Mouse (Mus musculus) liver, embryonic 13.5 days (tissue): ENCODE measurements at regions not wholly inside any gene's neighbourhood (a gene's known extent, or its start where the extent isn't known, plus 50 kb on each side); places are given as distances from the start of the nearest gene placed in this dataset.

Experiments
- ATAC-seq: fragments of 200-750 bp; cut with Nextera tagmentation; 2 replicates; pipeline ENCODE4 v1.8.0; 2017; ENCODE audit warnings: low read depth, mild to moderate bottlenecking, moderate number of reproducible peaks, moderate library complexity
- DNase-seq: peaks from one replicate; pipeline ENCODE4 v3.0.0; 2022
- H3K27ac ChIP-seq: fragments of 300-500 bp; sonication (generic); 2 replicates; pipeline ENCODE4 v1.5.1; 2015; ENCODE audit warnings: moderate library complexity, mild to moderate bottlenecking, inconsistent platforms
- H3K27me3 ChIP-seq: fragments of 300-500 bp; sonication (generic); 2 replicates; pipeline ENCODE4 v1.6.1; 2015; ENCODE audit warnings: mild to moderate bottlenecking, inconsistent platforms
- H3K36me3 ChIP-seq: fragments of 300-500 bp; sonication (generic); 2 replicates; pipeline ENCODE4 v1.6.1; 2015; ENCODE audit warnings: mild to moderate bottlenecking, inconsistent platforms
- H3K4me1 ChIP-seq: fragments of 300-500 bp; sonication (generic); replicated peaks from 2 replicates; pipeline ENCODE4 v1.6.1; 2015; ENCODE audit warnings: inconsistent platforms
- H3K4me2 ChIP-seq: fragments of 300-500 bp; sonication (generic); 2 replicates; pipeline ENCODE4 v1.6.1; 2015; ENCODE audit warnings: inconsistent platforms, mild to moderate bottlenecking, moderate library complexity
- H3K4me3 ChIP-seq: fragments of 300-500 bp; sonication (generic); replicated peaks from 2 replicates; pipeline ENCODE4 v1.5.1; 2015; ENCODE audit warnings: mild to moderate bottlenecking, inconsistent platforms
- H3K9ac ChIP-seq: fragments of 300-500 bp; sonication (generic); 2 replicates; pipeline ENCODE4 v1.6.1; 2015; ENCODE audit warnings: mild to moderate bottlenecking, inconsistent platforms
- H3K9me3 ChIP-seq: fragments of 300-500 bp; sonication (generic); replicated peaks from 2 replicates; pipeline ENCODE4 v1.6.1; 2016; ENCODE audit warnings: inconsistent platforms
- WGBS: fragments of 180-500 bp; shearing (Covaris S2); methylation state at CpG from one replicate; pipeline ENCODE4 v1.1.7; 2015; ENCODE audit not compliant: insufficient replicate concordance; 5-methylcytosine and 5-hydroxymethylcytosine counted together

DNA sequence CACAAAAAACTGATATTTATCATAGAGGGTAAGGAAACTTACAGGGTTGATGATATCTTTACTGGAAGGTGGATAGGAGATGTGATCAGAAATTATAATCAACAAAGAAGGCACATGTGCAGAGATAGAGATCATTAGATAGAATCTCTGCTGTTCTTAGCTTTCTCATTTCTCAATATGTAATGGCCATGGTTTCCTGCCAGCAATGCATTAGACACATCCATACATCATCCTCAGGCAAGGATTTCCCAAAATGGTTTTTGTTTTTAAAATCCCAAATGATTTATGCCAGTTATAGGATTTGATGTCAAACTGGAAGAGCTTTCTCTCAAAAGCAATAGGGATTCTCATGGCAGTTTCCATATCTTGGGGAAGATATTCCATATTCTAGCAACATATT, 52.0 kb upstream of the C030005K15Rik start:
- H3K9ac ChIP-seq = no peak overlapping the region
- ATAC-seq = no peak
- H3K4me3 ChIP-seq = no peak overlapping the region
- H3K27me3 ChIP-seq = no peaks in the 10 kb centered on the region
- H3K4me2 ChIP-seq = no peak overlapping the region
- no peak for DNase-seq
- H3K36me3 ChIP-seq = no peaks in the 10 kb centered on the region
- no peaks in the 10 kb centered on the region for H3K4me1 ChIP-seq
- no peaks in the 10 kb centered on the region for H3K9me3 ChIP-seq
- H3K27ac ChIP-seq = no peak overlapping the region

DNA sequence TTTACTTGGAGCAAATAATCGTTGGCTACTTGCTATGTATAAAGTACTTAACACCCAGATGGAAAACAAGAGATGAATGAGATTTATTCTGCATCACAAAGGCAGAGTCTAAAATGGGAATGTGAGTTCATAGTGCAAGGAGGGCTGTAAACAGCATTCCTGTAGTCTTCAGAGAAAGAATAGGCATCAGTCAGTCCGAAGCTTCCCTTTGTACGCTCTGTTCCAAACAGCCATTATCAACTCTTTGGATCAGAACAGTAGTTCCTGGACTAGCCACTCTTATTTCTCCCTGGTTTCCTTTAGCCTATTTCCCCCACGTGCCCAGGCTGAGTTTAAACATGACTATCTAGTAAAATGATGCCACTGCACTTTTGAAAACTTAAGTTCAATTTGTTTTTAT, 52.8 kb upstream of the C030005K15Rik start:
- no peak overlapping the region for H3K9ac ChIP-seq
- H3K4me3 ChIP-seq = no peak overlapping the region
- no peak overlapping the region for H3K27ac ChIP-seq
- DNase-seq (no peak), ATAC-seq (no peak)
- no peaks in the 10 kb centered on the region for H3K9me3 ChIP-seq
- H3K4me1 ChIP-seq = no peaks in the 10 kb centered on the region
- no peak overlapping the region for H3K4me2 ChIP-seq
- H3K36me3 ChIP-seq = no peaks in the 10 kb centered on the region
- no peaks in the 10 kb centered on the region for H3K27me3 ChIP-seq
- 45% methylated on average over 4 of the region's 4 CpGs for WGBS

DNA sequence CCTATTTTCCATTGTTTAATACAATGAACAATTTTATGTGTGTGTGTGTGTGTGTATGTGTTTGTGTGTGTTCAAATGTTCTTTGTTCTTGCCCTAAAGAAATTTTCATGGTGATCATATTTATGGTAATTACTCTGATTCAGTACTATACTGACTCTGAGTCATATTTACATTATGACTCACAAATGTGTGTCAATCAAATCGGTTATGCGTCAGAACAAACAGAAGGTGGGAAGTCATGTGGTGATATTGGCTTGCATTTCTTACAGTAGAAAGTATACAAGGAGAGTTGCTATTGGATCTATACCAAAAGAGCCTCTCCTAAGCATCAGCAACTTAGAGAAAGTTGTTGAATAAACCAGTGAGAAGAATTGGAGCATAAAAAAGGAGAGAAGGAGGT, 67.2 kb upstream of the C030005K15Rik start:
- Histone ChIP-seq H3K36me3 (no peaks in the 10 kb centered on the region), H3K27me3 (no peaks in the 10 kb centered on the region), H3K9ac (no peak overlapping the region), H3K4me3 (no peak overlapping the region), H3K4me1 (no peaks in the 10 kb centered on the region), H3K27ac (no peak overlapping the region), H3K4me2 (no peak overlapping the region), H3K9me3 (no peaks in the 10 kb centered on the region)
- 69% methylated on average over 2 of the region's 2 CpGs for WGBS
- ATAC-seq (no peak), DNase-seq (no peak)

DNA sequence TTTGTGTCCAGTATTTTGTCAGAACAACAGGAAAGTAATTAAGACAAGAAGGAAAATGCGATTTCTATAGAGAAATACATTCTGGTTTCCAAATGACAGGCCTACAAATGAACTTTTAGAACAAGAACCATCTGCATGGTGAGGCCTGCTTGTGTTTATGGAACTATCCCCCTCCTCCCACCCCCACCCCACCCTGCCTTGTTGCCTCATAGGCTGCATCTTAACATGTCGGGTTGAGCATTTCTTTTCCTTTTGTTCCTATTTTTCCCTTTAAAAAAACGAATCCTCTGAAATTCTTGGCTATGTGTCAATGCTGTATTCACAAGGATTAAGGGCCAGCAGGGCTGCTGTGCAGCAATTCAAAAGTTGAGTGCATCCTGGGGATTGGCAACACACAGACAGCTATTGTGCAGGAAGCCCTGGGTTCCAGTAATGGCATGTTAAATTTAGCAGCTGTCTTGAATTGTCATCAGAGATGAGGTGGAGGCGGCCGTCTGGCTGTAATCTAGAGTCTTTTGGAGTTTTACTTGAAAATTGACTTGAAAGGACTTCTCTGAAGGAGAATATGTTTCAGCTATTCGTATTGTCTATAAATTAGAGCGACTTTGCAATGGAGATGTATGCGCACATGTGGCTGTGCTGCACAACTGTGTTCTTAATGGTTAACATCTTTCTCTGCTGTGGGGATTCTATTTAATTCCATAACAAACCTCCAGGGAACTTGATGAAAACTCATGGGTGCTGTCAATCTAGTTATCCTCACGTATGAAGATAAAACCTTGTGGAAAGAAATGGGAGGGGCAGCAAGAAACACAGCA, 75.1 kb upstream of the C030005K15Rik start:
- no peak for ATAC-seq
- 51% methylated on average over 9 of the region's 9 CpGs for WGBS

DNA sequence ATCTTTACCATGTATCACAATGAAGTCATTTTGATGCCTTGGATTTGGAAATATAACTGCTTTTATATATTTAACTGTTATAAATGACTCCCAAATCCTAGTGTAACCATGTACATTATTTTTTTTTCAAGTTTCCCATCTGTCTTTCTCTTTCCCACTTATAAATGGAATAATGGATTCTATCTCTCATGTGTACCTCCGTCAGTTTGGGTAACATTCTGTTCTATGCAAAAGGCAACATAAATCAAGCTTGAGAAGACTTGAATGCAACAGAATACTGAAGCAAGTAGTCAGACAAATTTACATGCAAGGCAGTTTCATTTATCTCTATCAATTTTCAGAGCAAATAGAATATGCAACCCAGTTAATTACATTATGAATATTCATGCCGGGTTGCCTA, 81.4 kb upstream of the C030005K15Rik start:
- ATAC-seq = no peak
- DNase-seq = no peak
- no peaks in the 10 kb centered on the region for H3K4me1 ChIP-seq
- H3K9me3 ChIP-seq = no peaks in the 10 kb centered on the region
- WGBS = 74% methylated on average over 2 of the region's 2 CpGs
- H3K27ac ChIP-seq = no peak overlapping the region
- H3K4me2 ChIP-seq = no peak overlapping the region
- no peak overlapping the region for H3K4me3 ChIP-seq
- no peaks in the 10 kb centered on the region for H3K36me3 ChIP-seq
- no peaks in the 10 kb centered on the region for H3K27me3 ChIP-seq
- no peak overlapping the region for H3K9ac ChIP-seq

More for the DNA sequence above, 75.1 kb upstream of the C030005K15Rik start:
- Histone ChIP-seq H3K4me2 (no peak overlapping the region), H3K9me3 (no peaks in the 10 kb centered on the region), H3K4me1 (no peaks in the 10 kb centered on the region), H3K9ac (no peak overlapping the region), H3K36me3 (no peaks in the 10 kb centered on the region), H3K27ac (no peak overlapping the region), H3K27me3 (no peaks in the 10 kb centered on the region), H3K4me3 (no peak overlapping the region)
- DNase-seq = no peak

DNA sequence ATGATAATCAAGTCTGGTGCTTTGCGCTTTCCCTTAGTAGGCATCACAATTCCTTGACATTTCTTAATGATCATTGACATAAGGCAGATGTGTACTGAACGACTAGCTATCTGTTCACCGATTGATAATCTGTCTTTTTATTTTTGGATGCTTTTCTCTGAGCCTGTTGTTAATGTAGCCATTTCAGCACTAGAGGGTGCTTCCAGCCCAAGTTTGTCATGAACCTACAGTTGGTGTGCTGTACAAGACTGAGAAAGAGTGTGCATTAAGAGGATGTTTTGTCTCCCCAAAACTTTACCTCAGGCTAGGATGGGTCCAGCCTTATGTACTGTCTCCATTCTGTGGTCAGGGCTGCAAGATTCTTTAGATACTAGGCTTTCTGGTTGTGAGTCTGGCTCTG, 116.0 kb upstream of the C030005K15Rik start:
- DNase-seq = no peak

DNA sequence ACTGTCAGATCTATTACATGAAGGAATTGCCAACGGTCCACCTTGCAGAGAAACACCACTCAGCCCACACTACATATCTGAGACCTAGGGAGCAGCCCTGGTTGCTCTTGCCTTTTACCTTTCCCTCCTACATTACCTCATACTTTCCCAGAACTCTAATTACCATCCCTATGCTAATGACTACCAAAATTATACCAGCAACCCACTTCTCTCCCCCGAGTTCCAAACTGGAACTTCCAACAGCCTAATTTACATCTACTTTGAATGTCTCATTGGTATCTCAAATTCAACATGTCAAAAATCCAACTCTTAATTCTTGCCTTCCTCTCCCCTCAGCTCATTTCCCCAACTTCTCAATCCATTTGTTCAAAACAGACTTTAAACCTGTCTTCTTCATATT, 124.9 kb upstream of the C030005K15Rik start:
- Histone ChIP-seq H3K27me3 (no peaks in the 10 kb centered on the region), H3K9me3 (no peaks in the 10 kb centered on the region), H3K4me2 (no peak overlapping the region), H3K4me3 (no peak overlapping the region), H3K9ac (no peak overlapping the region), H3K27ac (no peak overlapping the region), H3K4me1 (no peaks in the 10 kb centered on the region), H3K36me3 (no peaks in the 10 kb centered on the region)
- WGBS = 53% methylated on average over 2 of the region's 2 CpGs
- no peak for DNase-seq
- no peak for ATAC-seq

More for the DNA sequence above, 116.0 kb upstream of the C030005K15Rik start:
- no peak overlapping the region for H3K27ac ChIP-seq
- no peaks in the 10 kb centered on the region for H3K27me3 ChIP-seq
- no peaks in the 10 kb centered on the region for H3K36me3 ChIP-seq
- no peak overlapping the region for H3K4me3 ChIP-seq
- H3K9ac ChIP-seq = no peak overlapping the region
- H3K4me2 ChIP-seq = no peak overlapping the region
- H3K9me3 ChIP-seq = no peaks in the 10 kb centered on the region
- no peak for ATAC-seq
- H3K4me1 ChIP-seq = no peaks in the 10 kb centered on the region
- 73% methylated on average over 3 of the region's 3 CpGs for WGBS

DNA sequence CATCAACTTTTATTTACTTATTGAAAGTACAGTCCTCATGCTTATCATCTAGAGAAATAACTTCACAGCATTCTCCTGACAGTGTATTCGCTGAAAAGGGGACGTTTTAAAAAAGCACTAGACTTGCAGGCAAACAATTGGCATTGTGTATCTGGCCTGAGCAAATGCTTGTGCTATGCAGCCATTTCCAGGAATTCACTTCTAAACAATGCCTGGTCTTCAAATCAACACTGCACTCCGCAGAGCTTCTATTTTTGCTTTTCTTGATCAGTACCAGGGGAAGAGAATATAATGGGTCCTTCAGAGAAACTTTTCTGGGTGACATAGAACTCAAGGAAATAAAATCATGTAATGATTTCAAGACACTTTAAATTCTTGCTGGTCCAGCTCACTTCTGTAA, 150.5 kb upstream of the C030005K15Rik start:
- WGBS = 19% methylated on average over 3 of the region's 3 CpGs
- DNase-seq (no peak), ATAC-seq (no peak)

DNA sequence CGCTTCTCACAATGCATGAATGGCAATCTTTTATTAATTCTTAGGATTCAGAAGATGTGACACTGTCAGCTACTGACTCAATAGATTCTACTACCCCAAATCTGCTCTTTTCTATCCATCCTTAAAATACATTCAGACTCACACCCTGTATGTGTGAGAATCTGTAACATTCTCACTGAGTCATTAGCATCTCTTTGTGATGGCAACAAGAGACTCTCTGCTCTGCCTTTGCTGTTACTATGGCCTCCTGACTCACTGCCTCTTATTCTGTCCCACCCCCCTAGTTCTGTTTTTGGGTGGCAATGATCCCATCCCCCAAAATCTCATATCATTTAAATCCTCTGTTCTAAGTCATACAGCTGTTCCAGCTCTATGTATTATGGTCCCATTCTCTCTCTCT, 159.5 kb upstream of the C030005K15Rik start:
- Histone ChIP-seq H3K9me3 (no peaks in the 10 kb centered on the region), H3K36me3 (no peaks in the 10 kb centered on the region), H3K4me2 (no peak overlapping the region), H3K4me1 (no peaks in the 10 kb centered on the region), H3K4me3 (no peak overlapping the region), H3K27ac (no peak overlapping the region), H3K9ac (no peak overlapping the region), H3K27me3 (no peaks in the 10 kb centered on the region)
- no peak for ATAC-seq
- no peak for DNase-seq
- WGBS = 68% methylated on average over 1 of the region's 1 CpGs

More for the DNA sequence above, 150.5 kb upstream of the C030005K15Rik start:
- Histone ChIP-seq H3K4me1 (no peaks in the 10 kb centered on the region), H3K4me2 (no peak overlapping the region), H3K27me3 (no peaks in the 10 kb centered on the region), H3K9me3 (no peaks in the 10 kb centered on the region), H3K4me3 (no peak overlapping the region), H3K27ac (no peak overlapping the region), H3K36me3 (no peaks in the 10 kb centered on the region), H3K9ac (no peak overlapping the region)

DNA sequence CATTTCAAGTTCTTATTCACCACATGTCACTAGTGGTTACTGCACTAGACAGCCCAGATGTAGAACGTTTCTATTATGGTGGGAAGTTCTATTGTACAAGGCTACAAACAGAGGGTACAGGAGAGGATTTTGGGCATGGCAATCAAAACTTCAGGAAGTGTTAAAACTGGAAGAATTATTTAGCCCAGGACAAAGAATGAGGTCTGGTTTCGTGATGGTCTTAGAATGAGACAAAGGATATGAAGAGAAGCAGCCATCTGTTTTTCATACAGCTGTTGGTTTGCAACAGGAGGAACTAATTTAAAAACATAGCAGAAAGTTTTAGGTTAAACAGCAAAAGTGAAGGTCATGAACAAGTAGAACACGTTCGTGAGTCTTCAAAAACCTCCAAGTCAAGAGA, 179.2 kb upstream of the C030005K15Rik start:
- Histone ChIP-seq H3K4me1 (no peaks in the 10 kb centered on the region), H3K4me3 (no peak overlapping the region), H3K9me3 (no peaks in the 10 kb centered on the region), H3K4me2 (no peak overlapping the region), H3K36me3 (no peaks in the 10 kb centered on the region), H3K27me3 (no peaks in the 10 kb centered on the region), H3K9ac (no peak overlapping the region), H3K27ac (no peak overlapping the region)
- ATAC-seq (no peak), DNase-seq (no peak)
- WGBS = 58% methylated on average over 4 of the region's 4 CpGs

DNA sequence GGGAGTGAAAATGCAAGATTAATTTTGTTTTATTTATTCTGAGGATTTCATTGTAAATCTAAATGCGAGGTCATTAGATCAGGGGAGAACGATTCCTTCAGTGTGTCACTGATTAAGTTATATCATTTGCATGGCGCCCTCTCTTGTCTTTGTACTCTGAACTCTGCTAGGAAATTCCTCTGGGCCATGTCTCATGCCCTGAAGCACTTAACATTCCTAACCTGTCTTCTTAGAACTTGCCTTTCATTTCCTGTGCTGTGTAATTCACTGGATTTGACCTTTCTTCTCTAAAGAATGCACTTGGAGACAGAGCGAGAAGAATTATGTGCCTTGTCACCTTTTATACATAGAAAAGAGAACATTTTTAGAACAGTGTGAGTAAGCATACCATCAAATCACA, 199.0 kb upstream of the C030005K15Rik start:
- Histone ChIP-seq H3K9me3 (no peaks in the 10 kb centered on the region), H3K9ac (no peak overlapping the region), H3K4me1 (no peaks in the 10 kb centered on the region), H3K4me3 (no peak overlapping the region), H3K36me3 (no peaks in the 10 kb centered on the region), H3K4me2 (no peak overlapping the region), H3K27ac (no peak overlapping the region), H3K27me3 (no peaks in the 10 kb centered on the region)
- DNase-seq (no peak), ATAC-seq (no peak)
- WGBS = 62% methylated on average over 4 of the region's 4 CpGs

DNA sequence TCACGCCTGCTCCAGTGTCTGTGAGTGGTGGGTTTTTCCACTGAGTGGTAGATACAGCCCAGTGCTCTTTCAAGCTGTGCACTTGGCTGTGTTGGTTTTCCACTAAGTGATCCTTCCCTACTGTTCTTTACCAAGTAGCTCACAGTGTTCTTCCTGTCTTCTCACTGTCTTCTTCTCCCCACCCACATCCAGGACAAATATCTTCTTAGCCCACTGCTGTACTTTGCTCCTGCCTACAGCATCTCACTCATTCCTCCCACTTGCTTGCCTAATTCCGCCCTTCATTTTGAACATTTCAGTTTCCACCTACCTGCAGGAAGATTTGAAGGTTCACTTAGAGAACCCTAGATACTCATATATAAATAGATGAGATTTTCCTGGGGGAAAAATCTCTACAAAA, 213.8 kb upstream of the C030005K15Rik start:
- WGBS = 56% methylated on average over 2 of the region's 2 CpGs
- Histone ChIP-seq H3K27me3 (no peaks in the 10 kb centered on the region), H3K4me3 (no peak overlapping the region), H3K4me2 (no peak overlapping the region), H3K36me3 (no peaks in the 10 kb centered on the region), H3K9me3 (no peaks in the 10 kb centered on the region), H3K4me1 (no peaks in the 10 kb centered on the region), H3K27ac (no peak overlapping the region), H3K9ac (no peak overlapping the region)
- DNase-seq (no peak), ATAC-seq (no peak)
